Mouse (Mus musculus): ENCODE data around the gene Morf4l1. TPM values are rescaled to one million over a fixed set of nuclear protein-coding genes. Genes with fewer than 3 reads are reported as not detected.

The Morf4l1 gene
- polyA plus RNA-seq, 1 experiment from 2014 or later: 108 TPM

- Histone ChIP-seq H3K36me3 (replicated peaks) (no peaks in the 10 kb centered on the region), H3K4me2 (no peak overlapping the region), H3K27me3 (no peaks in the 10 kb centered on the region), H3K9me3 (replicated peaks) (no peaks in the 10 kb centered on the region), H3K27ac (replicated peaks) (no peak overlapping the region), H3K4me3 (replicated peaks) (no peak overlapping the region), H3K4me1 (replicated peaks) (peaks cover 16% of the 10 kb centered on the region), H3K9ac (no peak overlapping the region)
- ATAC-seq (ENCODE audit: insufficient read depth): no peak
- 53% methylated on average over 6 of the region's 6 CpGs for WGBS (ENCODE audit: insufficient replicate concordance)
Measured at GRCm38 (mm10) chr9:90128636-90129201, 14.1 kb upstream of the Morf4l1 start.

GRCm38 (mm10) chr9:90127146-90127545 lies 12.6 kb upstream of the Morf4l1 start:
- Histone ChIP-seq H3K4me2 (peak overlapping the region; percentile 68), H3K9me3 (replicated peaks) (no peaks in the 10 kb centered on the region), H3K9ac (no peak overlapping the region), H3K4me1 (replicated peaks) (peaks cover 16% of the 10 kb centered on the region), H3K27ac (replicated peaks) (no peak overlapping the region), H3K36me3 (replicated peaks) (no peaks in the 10 kb centered on the region), H3K27me3 (no peaks in the 10 kb centered on the region), H3K4me3 (replicated peaks) (peak overlapping the region; percentile 55; the same call in 1 of the 2 replicates)
- no peak for ATAC-seq (ENCODE audit: insufficient read depth)
- 48% methylated on average over 6 of the region's 6 CpGs for WGBS (ENCODE audit: insufficient replicate concordance)

- WGBS (ENCODE audit: insufficient replicate concordance): under 1% methylated on average over 30 of the region's 30 CpGs
- Histone ChIP-seq H3K27me3 (no peaks in the 10 kb centered on the region), H3K36me3 (replicated peaks) (no peaks in the 10 kb centered on the region), H3K4me2 (peak overlapping the region; percentile 68), H3K9me3 (replicated peaks) (no peaks in the 10 kb centered on the region), H3K27ac (replicated peaks) (peak overlapping the region; percentile 57; the same call in 1 of the 2 replicates), H3K4me3 (replicated peaks) (peak overlapping the region; percentile 55), H3K9ac (peak overlapping the region; percentile 42), H3K4me1 (replicated peaks) (peaks cover 16% of the 10 kb centered on the region)
- peak; percentile 89 for ATAC-seq (ENCODE audit: insufficient read depth)
Measured at GRCm38 (mm10) chr9:90126260-90127010, 11.9 kb upstream of the Morf4l1 start.

- peak overlapping the region; percentile 55 for H3K4me3 ChIP-seq (replicated peaks)
- H3K9ac ChIP-seq: peak overlapping the region; percentile 42
- peak overlapping the region; percentile 68 for H3K4me2 ChIP-seq
- ATAC-seq (ENCODE audit: insufficient read depth): no peak
- H3K4me1 ChIP-seq (replicated peaks): peaks cover 16% of the 10 kb centered on the region
- H3K9me3 ChIP-seq (replicated peaks): no peaks in the 10 kb centered on the region
- H3K27ac ChIP-seq (replicated peaks): 0 out of 2 replicates have a peak overlapping the region, but pooled peaks have one; percentile 57
- H3K27me3 ChIP-seq: no peaks in the 10 kb centered on the region
- WGBS (ENCODE audit: insufficient replicate concordance): 18% methylated on average over 7 of the region's 7 CpGs
- no peaks in the 10 kb centered on the region for H3K36me3 ChIP-seq (replicated peaks)
Measured at GRCm38 (mm10) chr9:90125416-90126099, 11.0 kb upstream of the Morf4l1 start.

- H3K27ac ChIP-seq (replicated peaks): no peak overlapping the region
- no peaks in the 10 kb centered on the region for H3K9me3 ChIP-seq (replicated peaks)
- peaks cover 16% of the 10 kb centered on the region for H3K4me1 ChIP-seq (replicated peaks)
- H3K4me2 ChIP-seq: no peak overlapping the region
- no peak overlapping the region for H3K9ac ChIP-seq
- WGBS (ENCODE audit: insufficient replicate concordance): 51% methylated on average over 8 of the region's 8 CpGs
- H3K36me3 ChIP-seq (replicated peaks): no peaks in the 10 kb centered on the region
- no peak for ATAC-seq (ENCODE audit: insufficient read depth)
- H3K4me3 ChIP-seq (replicated peaks): no peak overlapping the region
- H3K27me3 ChIP-seq: no peaks in the 10 kb centered on the region
Measured at GRCm38 (mm10) chr9:90124873-90125245, 10.3 kb upstream of the Morf4l1 start.

- Histone ChIP-seq H3K27ac (replicated peaks) (no peak overlapping the region), H3K9me3 (replicated peaks) (no peaks in the 10 kb centered on the region), H3K27me3 (no peaks in the 10 kb centered on the region), H3K4me1 (replicated peaks) (peaks cover 16% of the 10 kb centered on the region), H3K9ac (no peak overlapping the region), H3K4me3 (replicated peaks) (no peak overlapping the region), H3K36me3 (replicated peaks) (no peaks in the 10 kb centered on the region), H3K4me2 (no peak overlapping the region)
- no peak for ATAC-seq (ENCODE audit: insufficient read depth)
- 54% methylated on average over 11 of the region's 11 CpGs for WGBS (ENCODE audit: insufficient replicate concordance)
Measured at GRCm38 (mm10) chr9:90124156-90124872, 9.7 kb upstream of the Morf4l1 start.

GRCm38 (mm10) chr9:90122246-90122740 lies 7.7 kb upstream of the Morf4l1 start:
- no peak for ATAC-seq (ENCODE audit: insufficient read depth)
- Histone ChIP-seq H3K9ac (no peak overlapping the region), H3K4me1 (replicated peaks) (peaks cover 18% of the 10 kb centered on the region), H3K27ac (replicated peaks) (no peak overlapping the region), H3K9me3 (replicated peaks) (no peaks in the 10 kb centered on the region), H3K4me3 (replicated peaks) (no peak overlapping the region), H3K4me2 (no peak overlapping the region), H3K36me3 (replicated peaks) (no peaks in the 10 kb centered on the region), H3K27me3 (no peaks in the 10 kb centered on the region)
- WGBS (ENCODE audit: insufficient replicate concordance): 46% methylated on average over 4 of the region's 4 CpGs

- Histone ChIP-seq H3K4me1 (replicated peaks) (peaks cover 24% of the 10 kb centered on the region), H3K27ac (replicated peaks) (no peak overlapping the region), H3K9ac (no peak overlapping the region), H3K27me3 (no peaks in the 10 kb centered on the region), H3K36me3 (replicated peaks) (no peaks in the 10 kb centered on the region), H3K4me3 (replicated peaks) (no peak overlapping the region), H3K4me2 (no peak overlapping the region), H3K9me3 (replicated peaks) (no peaks in the 10 kb centered on the region)
- no peak for ATAC-seq (ENCODE audit: insufficient read depth)
Measured at GRCm38 (mm10) chr9:90117234-90117633, 2.7 kb upstream of the Morf4l1 start.

- Histone ChIP-seq H3K4me2 (peak overlapping the region; percentile 75), H3K36me3 (replicated peaks) (no peaks in the 10 kb centered on the region), H3K27me3 (no peaks in the 10 kb centered on the region), H3K9ac (peak overlapping the region; percentile 62; the same call in 1 of the 2 replicates), H3K4me3 (replicated peaks) (peak overlapping the region; percentile 79), H3K27ac (replicated peaks) (no peak overlapping the region), H3K4me1 (replicated peaks) (peaks cover 39% of the 10 kb centered on the region), H3K9me3 (replicated peaks) (no peaks in the 10 kb centered on the region)
- no peak for ATAC-seq (ENCODE audit: insufficient read depth)
Measured at GRCm38 (mm10) chr9:90115308-90115700, 730 bp upstream of the Morf4l1 start.

GRCm38 (mm10) chr9:90113651-90114566 lies 665 bp downstream of the Morf4l1 start:
- H3K4me1 ChIP-seq (replicated peaks): peaks cover 45% of the 10 kb centered on the region
- H3K9me3 ChIP-seq (replicated peaks): no peaks in the 10 kb centered on the region
- H3K27ac ChIP-seq (replicated peaks): peak overlapping the region; percentile 97
- ATAC-seq (ENCODE audit: insufficient read depth): peak; percentile 77
- peak overlapping the region; percentile 91 for H3K9ac ChIP-seq
- H3K27me3 ChIP-seq: no peaks in the 10 kb centered on the region
- peak overlapping the region; percentile 79 for H3K4me3 ChIP-seq (replicated peaks)
- WGBS (ENCODE audit: insufficient replicate concordance): under 1% methylated on average over 82 of the region's 82 CpGs
- H3K4me2 ChIP-seq: peak overlapping the region; percentile 75
- peaks cover 9% of the 10 kb centered on the region for H3K36me3 ChIP-seq (replicated peaks)

Measured in liver, embryonic 15.5 days (tissue).